In genomic region chr3:84460952-84461351, GRCm38 (mm10) we compare ENCODE assay signal across 7 mouse cellular contexts. TPM values are rescaled to one million over a fixed set of nuclear protein-coding genes. Genes with fewer than 3 reads are reported as not detected.
DNase-seq lines count a peak whose midpoint lies in the region; ATAC-seq and TF ChIP-seq lines count a peak whose summit lies in the region.

No protein-coding gene starts in this region.

- peak; percentile 46; the same call in 1 of the 2 replicates for ATAC-seq in hindbrain, embryonic 14.5 days (ENCODE audit: low FRiP score)

- no peaks in the 10 kb centered on the region for H3K79me2 ChIP-seq in liver, adult 2 months (ENCODE audit: control insufficient read depth, insufficient read depth, low read length)

- H3K4me3 ChIP-seq in bone marrow, adult 2 months (replicated peaks; ENCODE audit: control insufficient read depth, low read depth, low read length): no peak overlapping the region
- no peak overlapping the region for H3K4me3 ChIP-seq in hindbrain, embryonic 14.5 days (replicated peaks; ENCODE audit: low read length)
- no peak overlapping the region for H3K4me3 ChIP-seq in liver, adult 2 months (ENCODE audit: insufficient read depth, low read depth, low read length)

- no peak overlapping the region for H3K9ac ChIP-seq in hindbrain, embryonic 14.5 days
- 0 out of 2 replicates have a peak overlapping the region, but pooled peaks have one; percentile 12 for H3K9ac ChIP-seq in liver, adult 2 months (ENCODE audit: low read depth, low read length)

- peak; percentile 92 for DNase-seq in MEL-GATA-1-ER (ENCODE audit: extremely low read depth, low read depth)
- no peak for DNase-seq in hindbrain, embryonic 14.5 days (ENCODE audit: low spot score)
- DNase-seq in liver, adult 2 months (ENCODE audit: extremely low read depth, low read depth, low spot score): peak; percentile 88
- peak; percentile 25 for DNase-seq in thymus, postnatal 4 days
- no peak for DNase-seq in urinary bladder, postnatal 36 days (ENCODE audit: low spot score in 2 of 2)
- no peak for DNase-seq in urinary bladder, postnatal 14 days (ENCODE audit: low spot score)

- peak overlapping the region; percentile 57 for H3K27ac ChIP-seq in bone marrow, adult 2 months (ENCODE audit: control insufficient read depth, insufficient read depth, low read depth, low read length, poor library complexity)
- H3K27ac ChIP-seq in hindbrain, embryonic 14.5 days: no peak overlapping the region
- H3K27ac ChIP-seq in liver, adult 2 months (replicated peaks; ENCODE audit: insufficient read depth, low read depth, low read length): no peak overlapping the region

- no peaks in the 10 kb centered on the region for H3K27me3 ChIP-seq in hindbrain, embryonic 14.5 days (ENCODE audit: control insufficient read depth, insufficient read depth, low read length)
- H3K27me3 ChIP-seq in liver, adult 2 months (ENCODE audit: control insufficient read depth, insufficient read depth, low read length): no peaks in the 10 kb centered on the region

- H3K9me3 ChIP-seq in hindbrain, embryonic 14.5 days (ENCODE audit: control insufficient read depth, low read length): no peaks in the 10 kb centered on the region

- H3K36me3 ChIP-seq in hindbrain, embryonic 14.5 days (replicated peaks; ENCODE audit: control insufficient read depth, insufficient read depth): no peaks in the 10 kb centered on the region
- no peaks in the 10 kb centered on the region for H3K36me3 ChIP-seq in liver, adult 2 months (ENCODE audit: control insufficient read depth, insufficient read depth, low read length)

- no peak for TF ChIP-seq CTCF in bone marrow, adult 2 months (IDR thresholded peaks at IDR 0.05; ENCODE audit: control insufficient read depth, insufficient read depth, low read length)
- TF ChIP-seq CTCF in liver, adult 2 months (IDR thresholded peaks at IDR 0.05; ENCODE audit: low read depth, low read length): no peak

- 3% methylated on average over 12 of the region's 12 CpGs for WGBS in bone marrow, adult 2 months
- WGBS in hindbrain, embryonic 14.5 days: 41% methylated on average over 12 of the region's 12 CpGs
- 6% methylated on average over 12 of the region's 12 CpGs for WGBS in liver, adult 2 months

- H3K4me1 ChIP-seq in bone marrow, adult 2 months (ENCODE audit: control insufficient read depth, insufficient read depth, low read length): peaks cover 3% of the 10 kb centered on the region; the same call in 1 of the 2 replicates
- no peaks in the 10 kb centered on the region for H3K4me1 ChIP-seq in hindbrain, embryonic 14.5 days (replicated peaks; ENCODE audit: control insufficient read depth, insufficient read depth, low read length)
- peaks cover 17% of the 10 kb centered on the region for H3K4me1 ChIP-seq in liver, adult 2 months (ENCODE audit: control insufficient read depth, insufficient read depth, low read length)

- TF ChIP-seq POLR2A in bone marrow, adult 2 months (IDR thresholded peaks at IDR 0.05; ENCODE audit: borderline replicate concordance, control insufficient read depth, low read depth, low read length): no peak
- no peak for TF ChIP-seq POLR2A in liver, adult 2 months (IDR thresholded peaks at IDR 0.05; ENCODE audit: extremely low read depth, insufficient read depth, low read length)

- H3K4me2 ChIP-seq in hindbrain, embryonic 14.5 days (replicated peaks): no peak overlapping the region

RNA-seq across cellular contexts. Expression of gene Fhdc1, which starts 19.3 kb away (rescaled TPM):
- polyA plus RNA-seq in bone marrow, adult 2 months (2011; ENCODE audit: insufficient read depth, insufficient read length, low replicate concordance, missing spikeins): 41.2 and 43.5 TPM in 2 replicates
- polyA plus RNA-seq in hindbrain, embryonic 14.5 days (2014; fragmentation: Nextera tagmentation; extraction: Ambion mirVana): 5.2 and 6.1 TPM in 2 replicates
- total RNA-seq in liver, adult 2 months (2014; rRNA removed): 0.07 and 0.09 TPM in 2 replicates
- polyA plus RNA-seq in liver, adult 2 months (2012; rRNA removed): 0.09 and 0.18 TPM in 2 replicates

Comparison
In these comparisons a context has a peak if more than half of its experiments do, and no peak if none do; other contexts are left out.
1. DNase-seq: peak in MEL-GATA-1-ER (single experiment), liver, adult 2 months (single experiment) and thymus, postnatal 4 days (single experiment); none in hindbrain, embryonic 14.5 days (single experiment), urinary bladder, postnatal 36 days (0 of 2) and urinary bladder, postnatal 14 days (single experiment).